Mouse (Mus musculus): ENCODE results near the gene Cabp1. TPM values are rescaled to one million over a fixed set of nuclear protein-coding genes. Genes with fewer than 3 reads are reported as not detected.

Gene Cabp1
- total and polyA plus RNA-seq, 3 experiments: 0.35 to 1.7 TPM; not detected in 1

- H3K9ac ChIP-seq (ENCODE audit: control insufficient read depth, low read depth, low read length, poor library complexity, severe bottlenecking): no peak overlapping the region
- no peak overlapping the region for H3K4me3 ChIP-seq (ENCODE audit: control insufficient read depth in 1 of 2, insufficient read depth in 1 of 2, low read depth in 2 of 2, low read length in 2 of 2)
- H3K4me1 ChIP-seq (ENCODE audit: control insufficient read depth in 1 of 2, insufficient read depth in 2 of 2, low read length in 2 of 2): peaks cover 0 to 29% of the 10 kb centered on the region in 2 experiments; a peak in 2 of 4 replicates
- H3K27ac ChIP-seq (ENCODE audit: control insufficient read depth, low read depth, low read length): no peak overlapping the region
- no peaks in the 10 kb centered on the region for H3K27me3 ChIP-seq (ENCODE audit: control insufficient read depth in 1 of 2, insufficient read depth in 2 of 2, low read length in 2 of 2)
- TF ChIP-seq USF2 (IDR thresholded peaks at IDR 0.05; ENCODE audit: borderline replicate concordance in 1 of 2, insufficient read depth in 1 of 2, low read depth in 1 of 2, low read length in 2 of 2): no peak
- no peak for TF ChIP-seq BHLHE40 (IDR thresholded peaks at IDR 0.05; ENCODE audit: borderline replicate concordance, low read depth, low read length)
- TF ChIP-seq CTCF (IDR thresholded peaks at IDR 0.05 in 2 of 3, conservative IDR thresholded peaks at IDR 0.05 in 1 of 3; ENCODE audit: control insufficient read depth in 1 of 3, insufficient read depth in 1 of 3, low read depth in 2 of 3, low read length in 3 of 3, poor library complexity in 1 of 3, severe bottlenecking in 1 of 3): peak in 2 of 3 experiments; percentile 27 to 29; a peak in 3 of 6 replicates
- peaks cover 0 to 8% of the 10 kb centered on the region in 2 experiments; a peak in 2 of 4 replicates for H3K36me3 ChIP-seq (ENCODE audit: control insufficient read depth in 1 of 2, insufficient read depth in 2 of 2, low read length in 2 of 2)
- H3K79me2 ChIP-seq (ENCODE audit: control insufficient read depth, insufficient read depth, low read length, poor library complexity): no peaks in the 10 kb centered on the region
- DNase-seq (ENCODE audit: low read depth, low spot score): no peak
- H3K9me3 ChIP-seq (replicated peaks; ENCODE audit: insufficient read depth, low read length): no peaks in the 10 kb centered on the region
Measured at GRCm38 (mm10) chr5:115207244-115207643, 13.1 kb upstream of the Cabp1 start.

GRCm38 (mm10) chr5:115204562-115205311 lies 10.6 kb upstream of the Cabp1 start:
- Histone ChIP-seq H3K4me3 (ENCODE audit: control insufficient read depth in 1 of 2, insufficient read depth in 1 of 2, low read depth in 2 of 2, low read length in 2 of 2) (peak overlapping the region; percentile 45 to 49), H3K27ac (ENCODE audit: control insufficient read depth, low read depth, low read length) (no peak overlapping the region), H3K9me3 (replicated peaks; ENCODE audit: insufficient read depth, low read length) (no peaks in the 10 kb centered on the region), H3K4me1 (ENCODE audit: control insufficient read depth in 1 of 2, insufficient read depth in 2 of 2, low read length in 2 of 2) (peaks cover 0 to 29% of the 10 kb centered on the region in 2 experiments; a peak in 2 of 4 replicates), H3K9ac (ENCODE audit: control insufficient read depth, low read depth, low read length, poor library complexity, severe bottlenecking) (peak overlapping the region; percentile 50), H3K79me2 (ENCODE audit: control insufficient read depth, insufficient read depth, low read length, poor library complexity) (no peaks in the 10 kb centered on the region), H3K27me3 (ENCODE audit: control insufficient read depth in 1 of 2, insufficient read depth in 2 of 2, low read length in 2 of 2) (peaks cover 0 to 2% of the 10 kb centered on the region in 2 experiments; a peak in 2 of 4 replicates), H3K36me3 (ENCODE audit: control insufficient read depth in 1 of 2, insufficient read depth in 2 of 2, low read length in 2 of 2) (peaks cover 0 to 8% of the 10 kb centered on the region in 2 experiments; a peak in 2 of 4 replicates)
- TF ChIP-seq TAL1 (IDR thresholded peaks at IDR 0.05; ENCODE audit: low read length): no peak
- TF ChIP-seq SIN3A (IDR thresholded peaks at IDR 0.05; ENCODE audit: low read length): no peak
- no peak for TF ChIP-seq RCOR1 (IDR thresholded peaks at IDR 0.05; ENCODE audit: low read depth, low read length)
- TF ChIP-seq NRF1 (IDR thresholded peaks at IDR 0.05; ENCODE audit: insufficient read depth, low read depth, low read length, poor library complexity, severe bottlenecking): 0 out of 2 replicates have a peak, but pooled peaks have one; percentile 15
- TF ChIP-seq ZMIZ1 (IDR thresholded peaks at IDR 0.05; ENCODE audit: low read depth, low read length): no peak
- no peak for TF ChIP-seq E2F4 (IDR thresholded peaks at IDR 0.05; ENCODE audit: borderline replicate concordance, low read depth, low read length)
- TF ChIP-seq KAT2A (conservative IDR thresholded peaks at IDR 0.05; ENCODE audit: low read depth, low read length): no peak
- 0 out of 2 replicates have a peak, but pooled peaks have one; percentile 17 for TF ChIP-seq MAX (IDR thresholded peaks at IDR 0.05; ENCODE audit: low read length)
- TF ChIP-seq UBTF (IDR thresholded peaks at IDR 0.05; ENCODE audit: borderline replicate concordance, insufficient read depth, low read depth, low read length): no peak
- TF ChIP-seq CHD1 (IDR thresholded peaks at IDR 0.05; ENCODE audit: low read depth, low read length): no peak
- DNase-seq (ENCODE audit: low read depth, low spot score): peak; percentile 37

All from MEL (cell line).